Mouse (Mus musculus): ENCODE results near the gene Gm14419. TPM values are rescaled to one million over a fixed set of nuclear protein-coding genes. Genes with fewer than 3 reads are reported as not detected.
"Not testable (repeated sequence)": the region's sequence is repeated elsewhere in the genome, so short reads cannot be mapped to it uniquely, and the experiment has no call there.

Gene Gm14419
- 10 to 100 TPM; 65.4 to 66.2 TPM for total RNA-seq (2021)
- long read RNA-seq, experiment 1, transcript Gm14419-203 (4 exons, 752 nt), result major isoform, 9 of 12 reads
- long read RNA-seq, experiment 1, partial matches to known transcripts, result 0 of 12 reads
- long read RNA-seq, experiment 1, other reads (novel, unspliced or antisense), result 3 of 12 reads
- long read RNA-seq, experiment 2, transcript Gm14419-203 (4 exons, 752 nt), result major isoform, 12 of 15 reads
- long read RNA-seq, experiment 2, partial matches to known transcripts, result 1 of 15 reads
- long read RNA-seq, experiment 2, other reads (novel, unspliced or antisense), result 2 of 15 reads

DNA sequence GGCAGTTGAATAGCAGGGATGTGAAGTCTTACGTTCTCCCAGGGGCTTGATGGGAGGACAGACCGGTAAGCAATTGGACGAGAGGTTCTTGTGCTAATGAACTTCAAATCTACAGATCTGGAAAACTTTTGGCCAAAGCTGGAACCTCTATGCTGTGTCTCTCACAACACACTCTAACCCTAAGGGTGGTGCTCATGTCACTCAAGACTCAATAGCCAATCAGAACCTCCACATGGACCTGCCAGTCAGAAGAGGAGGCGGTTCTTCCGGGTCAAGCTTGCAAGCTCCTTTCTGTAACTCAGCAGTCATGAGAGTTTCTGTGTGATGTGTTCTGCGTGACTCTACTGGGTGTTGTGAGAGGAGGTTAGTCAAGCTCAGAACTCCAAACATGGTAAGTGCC lies at the start of gene Gm14419:
Gene Gm14419, plus strand, starts transcription at position 301 of the 400 bp plus-strand sequence.
- not testable (repeated sequence) for H3K27ac ChIP-seq; H3K4me3 ChIP-seq; DNase-seq (ENCODE audit: low spot score in 2 of 2)

Other genes with a start within 250 kb of the Gm14419 start
- 10 to 100 TPM; 13.9 to 16.4 TPM for gene Gm14295, start 202.3 kb upstream of the Gm14419 start, total RNA-seq (2021)
- not detected for gene Gm14408, start 169.8 kb upstream of the Gm14419 start, total RNA-seq (2021)
- gene Gm14296, start 73.1 kb upstream of the Gm14419 start, total RNA-seq (2021), result 10 to 100 TPM; 17.8 to 18.3 TPM
- gene Gm14401, start 73.4 kb downstream of the Gm14419 start, total RNA-seq (2021), result 1 to 10 TPM; 1.4 to 1.7 TPM
- gene Gm14410, start 205.5 kb downstream of the Gm14419 start, total RNA-seq (2021), result 10 to 100 TPM; 57.5 to 67.3 TPM